Mouse (Mus musculus) lung, embryonic 15.5 days (tissue): ENCODE measurements around the gene Zfp706. TPM values are rescaled to one million over a fixed set of nuclear protein-coding genes. Genes with fewer than 3 reads are reported as not detected.

Experiments used
- ATAC-seq: fragments of 200-750 bp; cut with Nextera tagmentation; 2 replicates; pipeline ENCODE4 v1.8.0; 2017; ENCODE audit warnings: moderate number of reproducible peaks, borderline replicate concordance; ENCODE audit not compliant: low FRiP score, low TSS enrichment; ENCODE audit errors: extremely low read depth
- H3K27ac ChIP-seq: fragments of 300-500 bp; sonication (generic); 2 replicates; pipeline ENCODE4 v1.5.1; 2015; ENCODE audit warnings: moderate library complexity, mild to moderate bottlenecking, inconsistent platforms
- H3K27me3 ChIP-seq: fragments of 300-500 bp; sonication (generic); 2 replicates; pipeline ENCODE4 v1.6.1; 2015; ENCODE audit warnings: inconsistent platforms
- H3K36me3 ChIP-seq: fragments of 300-500 bp; sonication (generic); 2 replicates; pipeline ENCODE4 v1.6.1; 2015; ENCODE audit warnings: inconsistent platforms
- H3K4me1 ChIP-seq: fragments of 300-500 bp; sonication (generic); 2 replicates; pipeline ENCODE4 v1.6.1; 2015; ENCODE audit warnings: inconsistent platforms
- H3K4me2 ChIP-seq: fragments of 300-500 bp; sonication (generic); 2 replicates; pipeline ENCODE4 v1.6.1; 2015; ENCODE audit warnings: inconsistent platforms, mild to moderate bottlenecking, moderate library complexity
- H3K4me3 ChIP-seq: fragments of 300-500 bp; sonication (generic); 2 replicates; pipeline ENCODE4 v1.5.1; 2015; ENCODE audit warnings: mild to moderate bottlenecking, inconsistent platforms
- H3K9ac ChIP-seq: fragments of 300-500 bp; sonication (generic); 2 replicates; pipeline ENCODE4 v1.6.1; 2015; ENCODE audit warnings: inconsistent platforms
- H3K9me3 ChIP-seq: fragments of 300-500 bp; sonication (generic); 2 replicates; pipeline ENCODE4 v1.6.1; 2016; ENCODE audit warnings: inconsistent platforms
- WGBS: fragments of 180-500 bp; shearing (Covaris S2); methylation state at CpG from one replicate; pipeline ENCODE4 v1.1.7; 2015; 5-methylcytosine and 5-hydroxymethylcytosine counted together
- polyA plus RNA-seq: library from polyadenylated mRNA; unstranded; fragments of >200 nt; fragmentation: Nextera tagmentation; extraction: Ambion mirVana; gene quantifications from 2 replicates; pipeline ENCODE4 v1.2.1, GENCODE M21; 2015

The Zfp706 gene
- polyA plus RNA-seq, 1 experiment from 2014 or later: 418 TPM

- Histone ChIP-seq H3K27ac (0 out of 2 replicates have a peak overlapping the region, but pooled peaks have one; percentile 47), H3K27me3 (no peaks in the 10 kb centered on the region), H3K9me3 (no peaks in the 10 kb centered on the region), H3K4me2 (no peak overlapping the region), H3K9ac (no peak overlapping the region), H3K36me3 (no peaks in the 10 kb centered on the region), H3K4me3 (no peak overlapping the region), H3K4me1 (0 out of 2 replicates have a peak, but pooled peaks cover 6% of the 10 kb centered on the region)
- 68% methylated on average over 13 of the region's 13 CpGs for WGBS
- no peak for ATAC-seq
Measured at GRCm38 (mm10) chr15:36987976-36988717, 19.4 kb downstream of the Zfp706 start.

- Histone ChIP-seq H3K36me3 (no peaks in the 10 kb centered on the region), H3K4me1 (0 out of 2 replicates have a peak, but pooled peaks cover 6% of the 10 kb centered on the region), H3K4me3 (no peak overlapping the region), H3K27ac (peak overlapping the region; percentile 47; the same call in 1 of the 2 replicates), H3K9ac (no peak overlapping the region), H3K4me2 (peak overlapping the region; percentile 18; the same call in 1 of the 2 replicates), H3K27me3 (no peaks in the 10 kb centered on the region), H3K9me3 (no peaks in the 10 kb centered on the region)
- WGBS: 43% methylated on average over 6 of the region's 6 CpGs
- ATAC-seq: peak; percentile 52; the same call in 1 of the 2 replicates
Measured at GRCm38 (mm10) chr15:36987211-36987877, 20.2 kb downstream of the Zfp706 start.

- Histone ChIP-seq H3K4me1 (0 out of 2 replicates have a peak, but pooled peaks cover 6% of the 10 kb centered on the region), H3K4me3 (no peak overlapping the region), H3K9me3 (no peaks in the 10 kb centered on the region), H3K4me2 (no peak overlapping the region), H3K36me3 (no peaks in the 10 kb centered on the region), H3K9ac (no peak overlapping the region), H3K27ac (no peak overlapping the region), H3K27me3 (no peaks in the 10 kb centered on the region)
- no peak for ATAC-seq
- 67% methylated on average over 6 of the region's 6 CpGs for WGBS
Measured at GRCm38 (mm10) chr15:36985567-36985925, 22.0 kb downstream of the Zfp706 start.

GRCm38 (mm10) chr15:36984921-36985566, 22.5 kb downstream of the Zfp706 start:
- H3K4me1 ChIP-seq: peaks cover 9% of the 10 kb centered on the region

GRCm38 (mm10) chr15:36983455-36983854, 24.1 kb downstream of the Zfp706 start:
- 53% methylated on average over 3 of the region's 3 CpGs for WGBS
- H3K9ac ChIP-seq: no peak overlapping the region
- H3K4me1 ChIP-seq: peaks cover 18% of the 10 kb centered on the region
- no peaks in the 10 kb centered on the region for H3K36me3 ChIP-seq
- no peaks in the 10 kb centered on the region for H3K9me3 ChIP-seq
- H3K27me3 ChIP-seq: no peaks in the 10 kb centered on the region
- no peak overlapping the region for H3K4me3 ChIP-seq
- H3K27ac ChIP-seq: no peak overlapping the region
- no peak for ATAC-seq
- no peak overlapping the region for H3K4me2 ChIP-seq

More at GRCm38 (mm10) chr15:36984921-36985566, 22.5 kb downstream of the Zfp706 start:
- 57% methylated on average over 1 of the region's 1 CpGs for WGBS
- Histone ChIP-seq H3K36me3 (no peaks in the 10 kb centered on the region), H3K27ac (no peak overlapping the region), H3K9me3 (no peaks in the 10 kb centered on the region), H3K27me3 (no peaks in the 10 kb centered on the region), H3K4me3 (no peak overlapping the region), H3K9ac (no peak overlapping the region), H3K4me2 (no peak overlapping the region)
- ATAC-seq: no peak

GRCm38 (mm10) chr15:36980238-36980637, 27.3 kb downstream of the Zfp706 start:
- 0 out of 2 replicates have a peak, but pooled peaks have one; percentile 43 for ATAC-seq
- Histone ChIP-seq H3K9ac (0 out of 2 replicates have a peak overlapping the region, but pooled peaks have one; percentile 6), H3K4me1 (peaks cover 13% of the 10 kb centered on the region), H3K4me2 (peak overlapping the region; percentile 69), H3K9me3 (no peaks in the 10 kb centered on the region), H3K4me3 (peak overlapping the region; percentile 33), H3K27ac (no peak overlapping the region), H3K27me3 (no peaks in the 10 kb centered on the region), H3K36me3 (no peaks in the 10 kb centered on the region)
- 41% methylated on average over 8 of the region's 8 CpGs for WGBS

- Histone ChIP-seq H3K36me3 (no peaks in the 10 kb centered on the region), H3K27ac (no peak overlapping the region), H3K9ac (0 out of 2 replicates have a peak overlapping the region, but pooled peaks have one; percentile 6), H3K4me2 (peak overlapping the region; percentile 69), H3K4me1 (peaks cover 13% of the 10 kb centered on the region), H3K27me3 (no peaks in the 10 kb centered on the region), H3K4me3 (peak overlapping the region; percentile 33), H3K9me3 (no peaks in the 10 kb centered on the region)
- ATAC-seq: peak; percentile 70; the same call in 1 of the 2 replicates
- 5% methylated on average over 20 of the region's 20 CpGs for WGBS
Measured at GRCm38 (mm10) chr15:36979488-36980201, 27.9 kb downstream of the Zfp706 start.

GRCm38 (mm10) chr15:36979159-36979487, 28.4 kb downstream of the Zfp706 start:
- Histone ChIP-seq H3K4me3 (peak overlapping the region; percentile 33; the same call in 1 of the 2 replicates), H3K27me3 (no peaks in the 10 kb centered on the region), H3K36me3 (no peaks in the 10 kb centered on the region), H3K4me2 (peak overlapping the region; percentile 69), H3K4me1 (peaks cover 13% of the 10 kb centered on the region), H3K9ac (no peak overlapping the region), H3K27ac (no peak overlapping the region), H3K9me3 (no peaks in the 10 kb centered on the region)
- WGBS: 29% methylated on average over 5 of the region's 5 CpGs
- no peak for ATAC-seq

GRCm38 (mm10) chr15:36977823-36978222, 29.8 kb downstream of the Zfp706 start:
- ATAC-seq: no peak
- Histone ChIP-seq H3K9me3 (no peaks in the 10 kb centered on the region), H3K4me1 (peaks cover 13% of the 10 kb centered on the region), H3K4me3 (no peak overlapping the region), H3K4me2 (no peak overlapping the region), H3K27me3 (no peaks in the 10 kb centered on the region), H3K27ac (no peak overlapping the region), H3K36me3 (no peaks in the 10 kb centered on the region), H3K9ac (no peak overlapping the region)
- 68% methylated on average over 8 of the region's 8 CpGs for WGBS

GRCm38 (mm10) chr15:36975690-36976089, 31.9 kb downstream of the Zfp706 start:
- Histone ChIP-seq H3K36me3 (no peaks in the 10 kb centered on the region), H3K27me3 (no peaks in the 10 kb centered on the region), H3K27ac (no peak overlapping the region), H3K4me1 (peaks cover 13% of the 10 kb centered on the region), H3K4me3 (no peak overlapping the region), H3K4me2 (no peak overlapping the region), H3K9me3 (no peaks in the 10 kb centered on the region), H3K9ac (no peak overlapping the region)
- ATAC-seq: no peak
- 51% methylated on average over 5 of the region's 5 CpGs for WGBS

- no peaks in the 10 kb centered on the region for H3K27me3 ChIP-seq
- 76% methylated on average over 2 of the region's 2 CpGs for WGBS
- H3K9me3 ChIP-seq: no peaks in the 10 kb centered on the region
- no peak overlapping the region for H3K4me2 ChIP-seq
- H3K27ac ChIP-seq: no peak overlapping the region
- peaks cover 11% of the 10 kb centered on the region for H3K4me1 ChIP-seq
- H3K4me3 ChIP-seq: no peak overlapping the region
- H3K36me3 ChIP-seq: no peaks in the 10 kb centered on the region
- H3K9ac ChIP-seq: no peak overlapping the region
- ATAC-seq: no peak
Measured at GRCm38 (mm10) chr15:36975256-36975620, 32.3 kb downstream of the Zfp706 start.
